In genomic region chr11:53732244-53732643, GRCm38 (mm10) we compare ENCODE assay signal across 50 mouse cellular contexts. TPM values are rescaled to one million over a fixed set of nuclear protein-coding genes. Genes with fewer than 3 reads are reported as not detected.
"Had no signal": no experiment of that assay in that cellular context is flagged by ENCODE, and none has a peak within 500 bp of the region (broad histone marks: within the 10 kb centered on the region; RNA-seq: fewer than 3 reads in every experiment).

No protein-coding gene starts in this region.

- DNase-seq: heart, postnatal 10 days; heart, postnatal 14 days; heart, postnatal 36 days; heart, postnatal 4 days; kidney, adult 11 months; kidney, adult 18-20 months; kidney, adult 2 months; kidney, adult 8-10 months; kidney, adult 9 months; kidney, postnatal 10 days; kidney, postnatal 14 days; kidney, postnatal 25 days; kidney, postnatal 36 days; kidney, postnatal 4 days; layer of hippocampus, adult 9-11 months; layer of hippocampus, postnatal 36 days had no signal

- H3K9me3 ChIP-seq: heart, embryonic 12.5 days; heart, embryonic 13.5 days; heart, embryonic 15.5 days; hindbrain, embryonic 10.5 days; hindbrain, embryonic 12.5 days; hindbrain, embryonic 13.5 days; hindbrain, embryonic 15.5 days; intestine, embryonic 15.5 days; kidney, embryonic 15.5 days had no signal

- H3K4me3 ChIP-seq: heart, embryonic 12.5 days; heart, embryonic 13.5 days; heart, embryonic 15.5 days; hindbrain, embryonic 10.5 days; hindbrain, embryonic 12.5 days; hindbrain, embryonic 13.5 days; hindbrain, embryonic 15.5 days; intestine, embryonic 15.5 days; kidney, embryonic 15.5 days; layer of hippocampus, adult 2 months; left cerebral cortex, adult 2 months had no signal

- H3K27ac ChIP-seq: heart, embryonic 13.5 days; heart, embryonic 15.5 days; hindbrain, embryonic 10.5 days; hindbrain, embryonic 12.5 days; hindbrain, embryonic 13.5 days; hindbrain, embryonic 14.5 days; hindbrain, embryonic 15.5 days; hindbrain, postnatal 0 days; intestine, embryonic 15.5 days; kidney, embryonic 15.5 days; kidney, postnatal 0 days; layer of hippocampus, adult 2 months; left cerebral cortex, adult 2 months had no signal

- H3K36me3 ChIP-seq: heart, embryonic 12.5 days; heart, embryonic 13.5 days; heart, embryonic 15.5 days; hindbrain, embryonic 10.5 days; hindbrain, embryonic 12.5 days; hindbrain, embryonic 13.5 days; hindbrain, embryonic 15.5 days; intestine, embryonic 15.5 days; kidney, embryonic 15.5 days had no signal

- H3K27me3 ChIP-seq: heart, embryonic 12.5 days; heart, embryonic 13.5 days; heart, embryonic 15.5 days; hindbrain, embryonic 12.5 days; hindbrain, embryonic 13.5 days; hindbrain, embryonic 15.5 days; intestine, embryonic 15.5 days; kidney, embryonic 15.5 days had no signal

- H3K9ac ChIP-seq: heart, embryonic 12.5 days; heart, embryonic 13.5 days; heart, embryonic 15.5 days; hindbrain, embryonic 12.5 days; hindbrain, embryonic 13.5 days; hindbrain, embryonic 14.5 days; hindbrain, embryonic 15.5 days; intestine, embryonic 15.5 days; kidney, embryonic 15.5 days had no signal

- H3K4me1 ChIP-seq: heart, embryonic 12.5 days; heart, embryonic 13.5 days; heart, embryonic 15.5 days; hindbrain, embryonic 10.5 days; hindbrain, embryonic 12.5 days; hindbrain, embryonic 13.5 days; hindbrain, embryonic 15.5 days; intestine, embryonic 15.5 days had no signal

RNA-seq across cellular contexts. Expression of gene Il5, which starts 11.7 kb away (rescaled TPM):
- total RNA-seq: heart, postnatal 10 days; heart, postnatal 14 days; heart, postnatal 25 days; heart, postnatal 36 days; heart, postnatal 4 days; hematopoietic stem cell, adult 5-6 weeks; hindbrain, postnatal 0 days; layer of hippocampus, adult 18-20 months; layer of hippocampus, adult 2 months; layer of hippocampus, adult 8-10 months; layer of hippocampus, postnatal 10 days; layer of hippocampus, postnatal 14 days; layer of hippocampus, postnatal 25 days; layer of hippocampus, postnatal 36 days; left cerebral cortex, adult 18-20 months; left cerebral cortex, adult 2 months had no signal
- polyA plus RNA-seq: heart, embryonic 11.5 days; heart, embryonic 12.5 days; heart, embryonic 13.5 days; heart, embryonic 14.5 days; heart, embryonic 15.5 days; heart, embryonic 16.5 days; hindbrain, embryonic 10.5 days; hindbrain, embryonic 11.5 days; hindbrain, embryonic 12.5 days; hindbrain, embryonic 13.5 days; hindbrain, embryonic 14.5 days; hindbrain, embryonic 15.5 days; hindbrain, embryonic 16.5 days; hindbrain, postnatal 0 days; inflammation-experienced regulatory T-cells, adult 6 months; intestine, embryonic 14.5 days; intestine, embryonic 15.5 days; intestine, embryonic 16.5 days; intestine, postnatal 0 days; kidney, embryonic 14.5 days; kidney, embryonic 15.5 days; kidney, embryonic 16.5 days; kidney, postnatal 0 days had no signal

RNA-seq across cellular contexts. Expression of gene Gm17334, which starts 40.7 kb away (rescaled TPM):
- total RNA-seq: heart, postnatal 14 days; heart, postnatal 4 days; hindbrain, postnatal 0 days; layer of hippocampus, postnatal 10 days had no signal
- polyA plus RNA-seq: heart, embryonic 12.5 days; heart, embryonic 14.5 days; heart, embryonic 15.5 days; heart, postnatal 0 days; hindbrain, embryonic 10.5 days; hindbrain, embryonic 11.5 days; hindbrain, embryonic 12.5 days; hindbrain, embryonic 13.5 days; hindbrain, embryonic 14.5 days; hindbrain, embryonic 15.5 days; hindbrain, embryonic 16.5 days; hindbrain, postnatal 0 days; kidney, embryonic 14.5 days had no signal
